Mouse (Mus musculus) liver (tissue): ENCODE data around the gene Pde4dip.
A peak's percentile ranks its signal among the peaks of the same experiment; 100 is the strongest.

ENCODE experiments used
- DNase-seq: peaks from one replicate; pipeline ENCODE4 v3.0.0-alpha.2; 2020; ENCODE audit warnings: mixed read lengths

Gene Pde4dip

GRCm38 (mm10) chr3:97683560-97684195 lies 204.8 kb downstream of the Pde4dip start:
- DNase-seq, result no peak

GRCm38 (mm10) chr3:97682576-97682975 lies 205.9 kb downstream of the Pde4dip start:
- no peak for DNase-seq

- DNase-seq, result no peak
These were observed 206.4 kb downstream of the Pde4dip start for GRCm38 (mm10) chr3:97682159-97682502.

- peak; percentile 74 for DNase-seq
These were observed 207.0 kb downstream of the Pde4dip start for GRCm38 (mm10) chr3:97681321-97682158.

GRCm38 (mm10) chr3:97680631-97681320 lies 207.7 kb downstream of the Pde4dip start:
- peak; percentile 80 for DNase-seq

GRCm38 (mm10) chr3:97678416-97678815 lies 210.1 kb downstream of the Pde4dip start:
- DNase-seq, result peak; percentile 24

- no peak for DNase-seq
These were observed 212.4 kb downstream of the Pde4dip start for GRCm38 (mm10) chr3:97676126-97676525.

- no peak for DNase-seq
These were observed 213.8 kb downstream of the Pde4dip start, which contains the start of gene Gm17651 for GRCm38 (mm10) chr3:97674644-97675110. TSS of gene Gm17651 (minus strand) at chr3:97674694.

- no peak for DNase-seq
These were observed 221.3 kb downstream of the Pde4dip start for GRCm38 (mm10) chr3:97667093-97667675.

GRCm38 (mm10) chr3:97666154-97666553 lies 222.4 kb downstream of the Pde4dip start:
- no peak for DNase-seq

- no peak for DNase-seq
These were observed 223.0 kb downstream of the Pde4dip start for GRCm38 (mm10) chr3:97665525-97665924.

- no peak for DNase-seq
These were observed 227.3 kb downstream of the Pde4dip start for GRCm38 (mm10) chr3:97661206-97661605.

- DNase-seq, result no peak
These were observed 228.8 kb downstream of the Pde4dip start for GRCm38 (mm10) chr3:97659746-97660145.

- DNase-seq, result peak; percentile 77
These were observed 229.9 kb downstream of the Pde4dip start for GRCm38 (mm10) chr3:97658426-97659193.

- peak; percentile 99 for DNase-seq
These were observed 230.7 kb downstream of the Pde4dip start, which contains the start of gene Prkab2 for GRCm38 (mm10) chr3:97657655-97658411. TSS of gene Prkab2 (plus strand) at chr3:97658193.

GRCm38 (mm10) chr3:97654901-97655300 lies 233.6 kb downstream of the Pde4dip start:
- peak; percentile 52 for DNase-seq

- DNase-seq, result no peak
These were observed 234.7 kb downstream of the Pde4dip start for GRCm38 (mm10) chr3:97653781-97654180.

GRCm38 (mm10) chr3:97651604-97652003 lies 236.9 kb downstream of the Pde4dip start:
- no peak for DNase-seq

- no peak for DNase-seq
These were observed 239.0 kb downstream of the Pde4dip start for GRCm38 (mm10) chr3:97649469-97649868.

- DNase-seq, result no peak
These were observed 239.5 kb downstream of the Pde4dip start for GRCm38 (mm10) chr3:97649022-97649421.

- no peak for DNase-seq
These were observed 240.0 kb downstream of the Pde4dip start for GRCm38 (mm10) chr3:97648518-97648917.
